Mouse (Mus musculus): ENCODE measurements at regions not wholly inside any gene's neighbourhood (a gene's known extent, or its start where the extent isn't known, plus 50 kb on each side); places are given as distances from the start of the nearest gene placed in this dataset.

GRCm38 (mm10) chr2:159598080-159598479, 735.9 kb downstream of the Gm826 start:
- no peak for TF ChIP-seq CTCF (IDR thresholded peaks at IDR 0.05; ENCODE audit: borderline replicate concordance, insufficient read depth, low read depth, low read length)
- TF ChIP-seq POLR2A (IDR thresholded peaks at IDR 0.05; ENCODE audit: borderline replicate concordance, insufficient read depth, low read length) = no peak
